Mouse (Mus musculus) megakaryocyte progenitor cell, adult 5-6 weeks (primary cell): ENCODE results near the gene S100a9. TPM values are rescaled to one million over a fixed set of nuclear protein-coding genes. Genes with fewer than 3 reads are reported as not detected.

Source experiments
- ATAC-seq: replicated peaks from 2 replicates; pipeline ENCODE4 v1.8.0; 2016; ENCODE audit warnings: mild to moderate bottlenecking, moderate TSS enrichment, inconsistent platforms; ENCODE audit not compliant: poor library complexity
- total RNA-seq, 2 experiments: library from RNA; stranded (forward) in 1 of 2; stranded (reverse) in 1 of 2; fragments of 157-497, 149-512 nt in 1 of 2; fragments of 200-1000 nt in 1 of 2; gene quantifications; 2 replicates each; pipeline versions ENCODE4 v1.2.3 to v1.2.4; 2015 to 2017

The S100a9 gene
- total RNA-seq (2015) (2,769 and 4,892 TPM in 2 replicates), total RNA-seq (2017) (952 and 2,018 TPM in 2 replicates)

GRCm38 (mm10) chr3:90695613-90696012, at the start of gene S100a9:
TSS of gene S100a9 (minus strand) at chr3:90695721.
- peak; percentile 88 for ATAC-seq

GRCm38 (mm10) chr3:90726606-90727005, 31.1 kb upstream of the S100a9 start, which contains the start of gene Pglyrp4:
TSS of gene Pglyrp4 (plus strand) at chr3:90726906.
- ATAC-seq = no peak

- ATAC-seq = peak; percentile 99
Measured at GRCm38 (mm10) chr3:90709591-90710460, 14.3 kb upstream of the S100a9 start.

GRCm38 (mm10) chr3:90708523-90709202, 13.1 kb upstream of the S100a9 start:
- ATAC-seq = peak; percentile 85

- ATAC-seq = peak; percentile 87
Measured at GRCm38 (mm10) chr3:90702244-90702643, 6.7 kb upstream of the S100a9 start.

GRCm38 (mm10) chr3:90693496-90693895, 2.0 kb downstream of the S100a9 start:
- ATAC-seq = peak; percentile 65

- ATAC-seq = peak; percentile 86
Measured at GRCm38 (mm10) chr3:90686835-90687234, 8.7 kb downstream of the S100a9 start.

- ATAC-seq = no peak
Measured at GRCm38 (mm10) chr3:90683929-90684328, 11.6 kb downstream of the S100a9 start.

- peak; percentile 87 for ATAC-seq
Measured at GRCm38 (mm10) chr3:90678656-90679055, 16.9 kb downstream of the S100a9 start.

- ATAC-seq = peak; percentile 91
Measured at GRCm38 (mm10) chr3:90668846-90669245, 26.7 kb downstream of the S100a9 start, which contains the start of gene S100a8. TSS of gene S100a8 (plus strand) at chr3:90668978.

- ATAC-seq = 0 out of 2 replicates have a peak, but pooled peaks have one; percentile 33
Measured at GRCm38 (mm10) chr3:90664219-90664618, 31.3 kb downstream of the S100a9 start.

- ATAC-seq = peak; percentile 78
Measured at GRCm38 (mm10) chr3:90659364-90660044, 36.0 kb downstream of the S100a9 start.

- ATAC-seq = peak; percentile 53
Measured at GRCm38 (mm10) chr3:90657405-90657804, 38.1 kb downstream of the S100a9 start.

GRCm38 (mm10) chr3:90653717-90654116, 41.8 kb downstream of the S100a9 start, which contains the start of gene S100a7a:
TSS of gene S100a7a (plus strand) at chr3:90654017.
- no peak for ATAC-seq

GRCm38 (mm10) chr3:90652878-90653508, 42.5 kb downstream of the S100a9 start:
- peak; percentile 71 for ATAC-seq

GRCm38 (mm10) chr3:90649832-90650231, 45.7 kb downstream of the S100a9 start:
- ATAC-seq = no peak

GRCm38 (mm10) chr3:90648981-90649380, 46.5 kb downstream of the S100a9 start:
- no peak for ATAC-seq

GRCm38 (mm10) chr3:90647291-90647690, 48.2 kb downstream of the S100a9 start:
- ATAC-seq = 0 out of 2 replicates have a peak, but pooled peaks have one; percentile 48

GRCm38 (mm10) chr3:90644220-90644619, 51.3 kb downstream of the S100a9 start:
- ATAC-seq = peak; percentile 79
